Mouse (Mus musculus) kidney, postnatal 0 days (tissue): ENCODE data around the gene Gm4869. TPM values are rescaled to one million over a fixed set of nuclear protein-coding genes. Genes with fewer than 3 reads are reported as not detected.
A peak's percentile ranks its signal among the peaks of the same experiment; 100 is the strongest.

ENCODE experiments used
- ATAC-seq: fragments of 200-750 bp; cut with Nextera tagmentation; replicated peaks from 2 replicates; pipeline ENCODE4 v1.8.0; 2017; ENCODE audit warnings: low read depth, moderate number of reproducible peaks, moderate TSS enrichment, moderate library complexity; ENCODE audit not compliant: low FRiP score
- DNase-seq: peaks from one replicate; pipeline ENCODE4 v3.0.0-alpha.2; 2016; ENCODE audit warnings: low spot score
- H3K27ac ChIP-seq: fragments of 300-500 bp; sonication (generic); 2 replicates; pipeline ENCODE4 v1.5.1; 2014; ENCODE audit warnings: mild to moderate bottlenecking
- H3K27me3 ChIP-seq: fragments of 300-500 bp; sonication (generic); 2 replicates; pipeline ENCODE4 v1.6.1; 2014; ENCODE audit warnings: low read length, mixed read lengths; ENCODE audit not compliant: insufficient read depth
- H3K36me3 ChIP-seq: fragments of 300-500 bp; sonication (generic); 2 replicates; pipeline ENCODE4 v1.6.1; 2014; ENCODE audit warnings: low read length, mixed read lengths; ENCODE audit not compliant: insufficient read depth
- H3K4me1 ChIP-seq: fragments of 300-500 bp; sonication (generic); replicated peaks from 2 replicates; pipeline ENCODE4 v1.6.1; 2014; ENCODE audit warnings: antibody characterized with exemption, low read length, mixed read lengths; ENCODE audit not compliant: insufficient read depth
- H3K4me2 ChIP-seq: fragments of 300-500 bp; sonication (generic); 2 replicates; pipeline ENCODE4 v1.6.1; 2014; ENCODE audit warnings: mild to moderate bottlenecking, low read length, moderate library complexity, mixed read lengths
- H3K4me3 ChIP-seq: fragments of 300-500 bp; sonication (generic); replicated peaks from 2 replicates; pipeline ENCODE4 v1.5.1; 2014; ENCODE audit warnings: low read depth, low read length
- H3K9ac ChIP-seq: fragments of 300-500 bp; sonication (generic); 2 replicates; pipeline ENCODE4 v1.6.1; 2014; ENCODE audit warnings: low read depth, low read length
- H3K9me3 ChIP-seq: fragments of 300-500 bp; sonication (generic); replicated peaks from 2 replicates; pipeline ENCODE4 v1.6.1; 2016; ENCODE audit warnings: low read length, inconsistent platforms, mixed read lengths
- CTCF ChIP-seq: IDR thresholded peaks from 2 replicates; pipeline ENCODE4 v1.5.1; 2016; ENCODE audit warnings: antibody characterized with exemption, low read depth, mild to moderate bottlenecking, moderate library complexity
- WGBS: fragments of 180-500 bp; shearing (Covaris S2); extraction: QIAGEN DNeasy Blood & Tissue Kit; methylation state at CpG from one replicate; pipeline ENCODE4 v1.1.7; 2014; 5-methylcytosine and 5-hydroxymethylcytosine counted together
- polyA plus RNA-seq: library from polyadenylated mRNA; unstranded; fragments of >200 nt; fragmentation: Nextera tagmentation; extraction: Ambion mirVana; gene quantifications from 2 replicates; pipeline ENCODE4 v1.2.1, GENCODE M21; 2015

Gene Gm4869
- not detected in 2 replicates for polyA plus RNA-seq

- Histone ChIP-seq H3K4me3 (no peak within 1 kb of the TSS), H3K4me1 (no peaks in the 10 kb centered on the region), H3K36me3 (peaks cover 39% of the 10 kb centered on the region), H3K27ac (no peak within 1 kb of the TSS), H3K9ac (no peak within 1 kb of the TSS), H3K4me2 (no peak within 1 kb of the TSS), H3K27me3 (no peaks in the 10 kb centered on the region), H3K9me3 (no peaks in the 10 kb centered on the region)
- ATAC-seq, result no peak
- no peak for DNase-seq
- 87% methylated on average over 5 of the region's 5 CpGs for WGBS
- TF ChIP-seq CTCF, result no peak
Measured at GRCm38 (mm10) chr5:140445345-140445744, at the start of gene Gm4869. Gene Gm4869, plus strand, starts transcription at chr5:140445645.

GRCm38 (mm10) chr5:140396166-140396940 is 49.1 kb upstream of the Gm4869 start:
- WGBS, result 62% methylated on average over 8 of the region's 8 CpGs
- TF ChIP-seq CTCF, result peak; percentile 77
- DNase-seq (peak; percentile 43), ATAC-seq (no peak)
- no peak overlapping the region for H3K4me3 ChIP-seq
- H3K27ac ChIP-seq, result no peak overlapping the region
- no peak overlapping the region for H3K4me2 ChIP-seq
- no peak overlapping the region for H3K9ac ChIP-seq
- no peaks in the 10 kb centered on the region for H3K9me3 ChIP-seq
- H3K4me1 ChIP-seq, result no peaks in the 10 kb centered on the region
- H3K36me3 ChIP-seq, result no peaks in the 10 kb centered on the region
- H3K27me3 ChIP-seq, result no peaks in the 10 kb centered on the region

- ATAC-seq, result no peak; the same call in 1 of the 2 replicates
- H3K9me3 ChIP-seq, result no peaks in the 10 kb centered on the region
- WGBS, result 70% methylated on average over 4 of the region's 4 CpGs
- DNase-seq, result peak; percentile 74
- no peaks in the 10 kb centered on the region for H3K27me3 ChIP-seq
- H3K4me1 ChIP-seq, result peaks cover 12% of the 10 kb centered on the region
- no peak overlapping the region for H3K4me3 ChIP-seq
- H3K27ac ChIP-seq, result peak overlapping the region; percentile 76
- no peak overlapping the region for H3K9ac ChIP-seq
- TF ChIP-seq CTCF, result no peak
- H3K36me3 ChIP-seq, result no peaks in the 10 kb centered on the region
- H3K4me2 ChIP-seq, result no peak overlapping the region
Measured at GRCm38 (mm10) chr5:140402640-140403270, 42.7 kb upstream of the Gm4869 start.

GRCm38 (mm10) chr5:140405126-140405525 is 40.3 kb upstream of the Gm4869 start:
- 74% methylated on average over 6 of the region's 6 CpGs for WGBS

GRCm38 (mm10) chr5:140406666-140407065 is 38.8 kb upstream of the Gm4869 start:
- no peak for TF ChIP-seq CTCF
- peak; percentile 33 for DNase-seq
- H3K27me3 ChIP-seq, result no peaks in the 10 kb centered on the region

More at GRCm38 (mm10) chr5:140405126-140405525, 40.3 kb upstream of the Gm4869 start:
- no peak overlapping the region for H3K9ac ChIP-seq
- no peak overlapping the region for H3K4me3 ChIP-seq
- no peaks in the 10 kb centered on the region for H3K36me3 ChIP-seq
- ATAC-seq (no peak), DNase-seq (no peak)
- H3K27ac ChIP-seq, result no peak overlapping the region
- H3K4me2 ChIP-seq, result no peak overlapping the region
- H3K4me1 ChIP-seq, result peaks cover 12% of the 10 kb centered on the region
- no peak for TF ChIP-seq CTCF
- no peaks in the 10 kb centered on the region for H3K27me3 ChIP-seq
- H3K9me3 ChIP-seq, result no peaks in the 10 kb centered on the region

GRCm38 (mm10) chr5:140408801-140409200 is 36.6 kb upstream of the Gm4869 start:
- no peak overlapping the region for H3K4me3 ChIP-seq
- H3K27ac ChIP-seq, result no peak overlapping the region
- no peak for DNase-seq
- no peak overlapping the region for H3K9ac ChIP-seq
- ATAC-seq, result no peak
- H3K4me1 ChIP-seq, result peaks cover 8% of the 10 kb centered on the region
- TF ChIP-seq CTCF, result peak; percentile 19; the same call in 1 of the 2 replicates
- H3K27me3 ChIP-seq, result no peaks in the 10 kb centered on the region
- no peaks in the 10 kb centered on the region for H3K36me3 ChIP-seq
- no peak overlapping the region for H3K4me2 ChIP-seq
- no peaks in the 10 kb centered on the region for H3K9me3 ChIP-seq

More at GRCm38 (mm10) chr5:140406666-140407065, 38.8 kb upstream of the Gm4869 start:
- Histone ChIP-seq H3K4me3 (no peak overlapping the region), H3K4me2 (no peak overlapping the region), H3K36me3 (no peaks in the 10 kb centered on the region), H3K9me3 (no peaks in the 10 kb centered on the region), H3K4me1 (peaks cover 12% of the 10 kb centered on the region), H3K27ac (no peak overlapping the region), H3K9ac (no peak overlapping the region)
- no peak for ATAC-seq
- WGBS, result 50% methylated on average over 6 of the region's 6 CpGs
